In genomic region chr9:35116391-35117381, GRCm38 (mm10) we compare ENCODE assay signal across 8 mouse cellular contexts. TPM values are rescaled to one million over a fixed set of nuclear protein-coding genes. Genes with fewer than 3 reads are reported as not detected.
DNase-seq lines count a peak whose midpoint lies in the region; ATAC-seq and TF ChIP-seq lines count a peak whose summit lies in the region.

No protein-coding gene starts in this region.

- ATAC-seq in intestine, embryonic 15.5 days = peak; percentile 87
- peak; percentile 82 for ATAC-seq in limb, embryonic 12.5 days (ENCODE audit: insufficient number of reproducible peaks, insufficient read depth, low FRiP score, low TSS enrichment, low read depth)
- ATAC-seq in midbrain, embryonic 13.5 days = peak; percentile 92

- H3K9me3 ChIP-seq in intestine, embryonic 15.5 days = no peaks in the 10 kb centered on the region
- H3K9me3 ChIP-seq in limb, embryonic 12.5 days = no peaks in the 10 kb centered on the region
- no peaks in the 10 kb centered on the region for H3K9me3 ChIP-seq in midbrain, embryonic 13.5 days

- no peaks in the 10 kb centered on the region for H3K27me3 ChIP-seq in intestine, embryonic 15.5 days (replicated peaks)
- no peaks in the 10 kb centered on the region for H3K27me3 ChIP-seq in limb, embryonic 12.5 days
- H3K27me3 ChIP-seq in midbrain, embryonic 13.5 days = no peaks in the 10 kb centered on the region
- no peaks in the 10 kb centered on the region for H3K27me3 ChIP-seq in small intestine, adult 2 months (ENCODE audit: control insufficient read depth, insufficient read depth, low read length)

- H3K9ac ChIP-seq in intestine, embryonic 15.5 days = peak overlapping the region; percentile 93
- H3K9ac ChIP-seq in limb, embryonic 12.5 days (replicated peaks) = peak overlapping the region; percentile 83
- H3K9ac ChIP-seq in midbrain, embryonic 13.5 days (replicated peaks) = peak overlapping the region; percentile 77

- peak overlapping the region; percentile 76 for H3K4me3 ChIP-seq in intestine, embryonic 15.5 days (replicated peaks)
- H3K4me3 ChIP-seq in limb, embryonic 12.5 days (replicated peaks) = peak overlapping the region; percentile 79
- H3K4me3 ChIP-seq in midbrain, embryonic 13.5 days (replicated peaks) = peak overlapping the region; percentile 74
- H3K4me3 ChIP-seq in small intestine, adult 2 months (ENCODE audit: low read depth, low read length) = peak overlapping the region; percentile 92

- H3K4me2 ChIP-seq in intestine, embryonic 15.5 days (replicated peaks) = peak overlapping the region; percentile 72
- H3K4me2 ChIP-seq in limb, embryonic 12.5 days = peak overlapping the region; percentile 81
- H3K4me2 ChIP-seq in midbrain, embryonic 13.5 days (replicated peaks) = peak overlapping the region; percentile 83

- H3K36me3 ChIP-seq in intestine, embryonic 15.5 days = no peaks in the 10 kb centered on the region
- H3K36me3 ChIP-seq in limb, embryonic 12.5 days = peaks cover 16% of the 10 kb centered on the region; the same call in 1 of the 2 replicates
- H3K36me3 ChIP-seq in midbrain, embryonic 13.5 days = no peaks in the 10 kb centered on the region
- H3K36me3 ChIP-seq in small intestine, adult 2 months (ENCODE audit: control insufficient read depth, insufficient read depth, low read length) = no peaks in the 10 kb centered on the region

- peak; percentile 46 for TF ChIP-seq POLR2A in small intestine, adult 2 months (IDR thresholded peaks at IDR 0.05; ENCODE audit: low read depth, low read length)

- TF ChIP-seq CTCF in small intestine, adult 2 months (IDR thresholded peaks at IDR 0.05; ENCODE audit: extremely low read depth, insufficient read length, insufficient replicate concordance, low read depth, low read length) = no peak

- H3K4me1 ChIP-seq in intestine, embryonic 15.5 days (replicated peaks) = peaks cover 33% of the 10 kb centered on the region
- H3K4me1 ChIP-seq in limb, embryonic 12.5 days (replicated peaks) = peaks cover 49% of the 10 kb centered on the region
- peaks cover 22% of the 10 kb centered on the region for H3K4me1 ChIP-seq in midbrain, embryonic 13.5 days (replicated peaks)
- H3K4me1 ChIP-seq in small intestine, adult 2 months (ENCODE audit: control insufficient read depth, insufficient read depth, insufficient read length, low read length) = peaks cover 30% of the 10 kb centered on the region

- peak overlapping the region; percentile 89 for H3K27ac ChIP-seq in intestine, embryonic 15.5 days
- H3K27ac ChIP-seq in limb, embryonic 12.5 days = peak overlapping the region; percentile 93
- peak overlapping the region; percentile 73 for H3K27ac ChIP-seq in midbrain, embryonic 13.5 days
- peak overlapping the region; percentile 91 for H3K27ac ChIP-seq in small intestine, adult 2 months (ENCODE audit: insufficient read depth, low read depth, low read length)

- WGBS in intestine, embryonic 15.5 days = under 1% methylated on average over 79 of the region's 84 CpGs
- 2% methylated on average over 82 of the region's 84 CpGs for WGBS in limb, embryonic 12.5 days
- WGBS in midbrain, embryonic 13.5 days = under 1% methylated on average over 50 of the region's 84 CpGs
- 1% methylated on average over 80 of the region's 84 CpGs for WGBS in small intestine, adult 2 months

- intact Hi-C loops in gastrocnemius, postnatal 36 days (cut with DNase I) = loop anchor here (5.0 kb wide), 2 partner anchors 51 to 69 kb away; no protein-coding TSS in a partner anchor

- DNase-seq in left cerebral cortex, adult 11 months (ENCODE audit: low spot score) = peak; percentile 53
- DNase-seq in left cerebral cortex, adult 8-10 months (ENCODE audit: low spot score in 2 of 2) = no peak
- DNase-seq in embryo, embryonic 11 days = peak; percentile 90
- DNase-seq in gastrocnemius, postnatal 36 days = peak; percentile 69 to 77

RNA-seq across cellular contexts. Expression of gene St3gal4, which starts 2.4 kb away (rescaled TPM):
- total RNA-seq in left cerebral cortex, adult 8-10 months (2022) = 10 to 100 TPM; 26.5 to 30.4 (median 28.9) TPM
- 1 to 10 TPM; 2.5 to 4.4 TPM for total RNA-seq in gastrocnemius, postnatal 36 days (2021)
- polyA plus RNA-seq in intestine, embryonic 15.5 days (2015; fragmentation: Nextera tagmentation; extraction: Ambion mirVana) = 146 and 161 TPM in 2 replicates
- 29.7 and 30.3 TPM in 2 replicates for polyA plus RNA-seq in limb, embryonic 12.5 days (2016; fragmentation: Nextera tagmentation; extraction: Ambion mirVana)
- 7.8 and 8.3 TPM in 2 replicates for polyA plus RNA-seq in midbrain, embryonic 13.5 days (2015; fragmentation: Nextera tagmentation; extraction: Ambion mirVana)
- polyA plus RNA-seq in small intestine, adult 2 months (2012; rRNA removed) = 97.6 and 354 TPM in 2 replicates

RNA-seq across cellular contexts. Expression of gene Dcps, which starts 59.2 kb away (rescaled TPM):
- 10 to 100 TPM; 16.1 to 19.1 (median 16.4) TPM for total RNA-seq in left cerebral cortex, adult 8-10 months (2022)
- total RNA-seq in gastrocnemius, postnatal 36 days (2021) = 1 to 10 TPM; 6.0 to 6.8 TPM
- polyA plus RNA-seq in intestine, embryonic 15.5 days (2015; fragmentation: Nextera tagmentation; extraction: Ambion mirVana) = 86.1 and 87.1 TPM in 2 replicates
- polyA plus RNA-seq in limb, embryonic 12.5 days (2016; fragmentation: Nextera tagmentation; extraction: Ambion mirVana) = 78.5 and 85.6 TPM in 2 replicates
- 86.4 and 88.0 TPM in 2 replicates for polyA plus RNA-seq in midbrain, embryonic 13.5 days (2015; fragmentation: Nextera tagmentation; extraction: Ambion mirVana)
- polyA plus RNA-seq in small intestine, adult 2 months (2012; rRNA removed) = 9.4 and 18.4 TPM in 2 replicates

Comparison
In these comparisons a context has a peak if more than half of its experiments do, and no peak if none do; other contexts are left out.
1. DNase-seq: peak in left cerebral cortex, adult 11 months (single experiment), embryo, embryonic 11 days (single experiment) and gastrocnemius, postnatal 36 days (2 of 2); none in left cerebral cortex, adult 8-10 months (0 of 2).
2. Peak in every context shown above with its lines, with median percentiles within 50 percentile points of each other: ATAC-seq, H3K27ac ChIP-seq, H3K4me2 ChIP-seq, H3K4me3 ChIP-seq and H3K9ac ChIP-seq.